Mouse (Mus musculus): Measurements from ENCODE around the gene Cpvl. TPM values are rescaled to one million over a fixed set of nuclear protein-coding genes. Genes with fewer than 3 reads are reported as not detected.

The Cpvl gene
- polyA plus RNA-seq, 1 experiment = 0.26 TPM

GRCm38 (mm10) chr6:53969081-53969480 lies 9.4 kb downstream of the Cpvl start:
- Histone ChIP-seq H3K27ac (ENCODE audit: insufficient read depth, low read length) (no peak overlapping the region), H3K27me3 (ENCODE audit: control insufficient read depth, insufficient read depth, low read length) (no peaks in the 10 kb centered on the region), H3K4me3 (replicated peaks; ENCODE audit: insufficient read depth, low read depth, low read length) (no peak overlapping the region), H3K4me1 (ENCODE audit: control insufficient read depth, insufficient read depth, low read length) (peaks cover 11% of the 10 kb centered on the region)
- WGBS = 57% methylated on average over 10 of the region's 10 CpGs
- peak in 1 of 2 experiments; percentile 20 for DNase-seq
- TF ChIP-seq CTCF (IDR thresholded peaks at IDR 0.05; ENCODE audit: borderline replicate concordance, insufficient read depth, low read depth, low read length) (no peak), POLR2A (IDR thresholded peaks at IDR 0.05; ENCODE audit: borderline replicate concordance, insufficient read depth, low read length) (no peak)

- Histone ChIP-seq H3K27me3 (ENCODE audit: control insufficient read depth, insufficient read depth, low read length) (no peaks in the 10 kb centered on the region), H3K4me3 (replicated peaks; ENCODE audit: insufficient read depth, low read depth, low read length) (no peak overlapping the region), H3K4me1 (ENCODE audit: control insufficient read depth, insufficient read depth, low read length) (peaks cover 11% of the 10 kb centered on the region), H3K27ac (ENCODE audit: insufficient read depth, low read length) (no peak overlapping the region)
- 59% methylated on average over 6 of the region's 6 CpGs for WGBS
- DNase-seq = peak; percentile 52 to 67
- TF ChIP-seq CTCF (IDR thresholded peaks at IDR 0.05; ENCODE audit: borderline replicate concordance, insufficient read depth, low read depth, low read length) (peak; percentile 78), POLR2A (IDR thresholded peaks at IDR 0.05; ENCODE audit: borderline replicate concordance, insufficient read depth, low read length) (no peak)
These were observed 9.9 kb downstream of the Cpvl start for GRCm38 (mm10) chr6:53968550-53968949.

GRCm38 (mm10) chr6:53966595-53966994 lies 11.9 kb downstream of the Cpvl start:
- TF ChIP-seq CTCF (IDR thresholded peaks at IDR 0.05; ENCODE audit: borderline replicate concordance, insufficient read depth, low read depth, low read length) (no peak), POLR2A (IDR thresholded peaks at IDR 0.05; ENCODE audit: borderline replicate concordance, insufficient read depth, low read length) (no peak)

DNA sequence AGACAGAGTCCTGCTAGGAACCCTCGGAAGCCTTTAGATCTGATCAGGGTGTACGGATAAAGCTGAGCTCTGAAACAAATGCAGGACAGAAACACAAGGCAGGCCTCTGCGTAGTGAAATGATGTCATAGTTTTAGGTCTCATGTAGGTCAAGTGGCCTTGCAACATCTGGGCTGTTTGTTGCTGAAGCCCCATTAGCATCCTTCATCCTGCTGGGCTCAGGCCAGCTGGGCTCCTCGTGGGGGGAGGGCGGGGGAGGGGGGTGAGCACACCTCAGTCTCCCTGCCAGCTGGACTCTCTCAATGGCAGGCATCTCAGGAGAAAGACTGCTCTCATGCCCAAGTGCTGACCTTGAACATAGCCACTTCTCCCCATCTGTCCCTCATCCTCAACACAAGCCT lies 12.6 kb downstream of the Cpvl start:
- DNase-seq = no peak
- TF ChIP-seq CTCF (IDR thresholded peaks at IDR 0.05; ENCODE audit: borderline replicate concordance, insufficient read depth, low read depth, low read length) = no peak
- no peak for TF ChIP-seq POLR2A (IDR thresholded peaks at IDR 0.05; ENCODE audit: borderline replicate concordance, insufficient read depth, low read length)
- H3K4me3 ChIP-seq (replicated peaks; ENCODE audit: insufficient read depth, low read depth, low read length) = no peak overlapping the region
- no peak overlapping the region for H3K27ac ChIP-seq (ENCODE audit: insufficient read depth, low read length)
- WGBS = 57% methylated on average over 5 of the region's 5 CpGs
- no peaks in the 10 kb centered on the region for H3K27me3 ChIP-seq (ENCODE audit: control insufficient read depth, insufficient read depth, low read length)
- peaks cover 6% of the 10 kb centered on the region; the same call in 1 of the 2 replicates for H3K4me1 ChIP-seq (ENCODE audit: control insufficient read depth, insufficient read depth, low read length)

More at GRCm38 (mm10) chr6:53966595-53966994, 11.9 kb downstream of the Cpvl start:
- no peak overlapping the region for H3K4me3 ChIP-seq (replicated peaks; ENCODE audit: insufficient read depth, low read depth, low read length)
- peaks cover 6% of the 10 kb centered on the region; the same call in 1 of the 2 replicates for H3K4me1 ChIP-seq (ENCODE audit: control insufficient read depth, insufficient read depth, low read length)
- no peaks in the 10 kb centered on the region for H3K27me3 ChIP-seq (ENCODE audit: control insufficient read depth, insufficient read depth, low read length)
- 71% methylated on average over 5 of the region's 5 CpGs for WGBS
- no peak for DNase-seq
- H3K27ac ChIP-seq (ENCODE audit: insufficient read depth, low read length) = no peak overlapping the region

- Histone ChIP-seq H3K27me3 (ENCODE audit: control insufficient read depth, insufficient read depth, low read length) (no peaks in the 10 kb centered on the region), H3K27ac (ENCODE audit: insufficient read depth, low read length) (no peak overlapping the region), H3K4me3 (replicated peaks; ENCODE audit: insufficient read depth, low read depth, low read length) (no peak overlapping the region), H3K4me1 (ENCODE audit: control insufficient read depth, insufficient read depth, low read length) (peaks cover 2% of the 10 kb centered on the region; the same call in 1 of the 2 replicates)
- DNase-seq = no peak
- WGBS = 89% methylated on average over 5 of the region's 5 CpGs
- TF ChIP-seq POLR2A (IDR thresholded peaks at IDR 0.05; ENCODE audit: borderline replicate concordance, insufficient read depth, low read length) = no peak
These were observed 14.5 kb downstream of the Cpvl start for GRCm38 (mm10) chr6:53963906-53964496.

DNA sequence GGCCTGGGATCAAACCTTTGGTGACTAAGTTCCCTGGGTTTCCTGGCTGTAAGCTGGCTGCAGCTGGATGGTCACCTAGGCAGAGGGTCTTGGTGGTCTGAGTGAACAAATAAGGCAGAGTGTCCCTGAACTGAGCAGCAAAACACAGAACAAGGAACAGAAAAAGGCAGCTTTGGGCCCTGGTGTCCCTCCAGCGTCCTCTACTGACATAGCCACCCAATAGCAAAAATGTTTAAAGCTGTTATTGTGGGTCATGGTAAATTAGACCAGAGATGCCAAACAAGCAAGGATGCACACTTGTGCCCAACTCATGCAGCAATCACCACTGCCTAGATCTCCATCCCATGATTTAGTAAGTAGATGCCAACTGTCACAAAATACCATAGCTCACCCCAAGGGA lies 16.5 kb downstream of the Cpvl start:
- DNase-seq = no peak
- H3K27ac ChIP-seq (ENCODE audit: insufficient read depth, low read length) = no peak overlapping the region
- H3K4me1 ChIP-seq (ENCODE audit: control insufficient read depth, insufficient read depth, low read length) = no peaks in the 10 kb centered on the region
- no peak overlapping the region for H3K4me3 ChIP-seq (replicated peaks; ENCODE audit: insufficient read depth, low read depth, low read length)
- no peaks in the 10 kb centered on the region for H3K27me3 ChIP-seq (ENCODE audit: control insufficient read depth, insufficient read depth, low read length)
- TF ChIP-seq CTCF (IDR thresholded peaks at IDR 0.05; ENCODE audit: borderline replicate concordance, insufficient read depth, low read depth, low read length) (no peak), POLR2A (IDR thresholded peaks at IDR 0.05; ENCODE audit: borderline replicate concordance, insufficient read depth, low read length) (no peak)
- WGBS = 90% methylated on average over 1 of the region's 1 CpGs

- TF ChIP-seq CTCF (IDR thresholded peaks at IDR 0.05; ENCODE audit: borderline replicate concordance, insufficient read depth, low read depth, low read length) (no peak), POLR2A (IDR thresholded peaks at IDR 0.05; ENCODE audit: borderline replicate concordance, insufficient read depth, low read length) (no peak)
These were observed 18.6 kb downstream of the Cpvl start for GRCm38 (mm10) chr6:53959826-53960225.

GRCm38 (mm10) chr6:53958321-53958720 lies 20.1 kb downstream of the Cpvl start:
- no peak for TF ChIP-seq POLR2A (IDR thresholded peaks at IDR 0.05; ENCODE audit: borderline replicate concordance, insufficient read depth, low read length)
- peak; percentile 83 for TF ChIP-seq CTCF (IDR thresholded peaks at IDR 0.05; ENCODE audit: borderline replicate concordance, insufficient read depth, low read depth, low read length)
- H3K27me3 ChIP-seq (ENCODE audit: control insufficient read depth, insufficient read depth, low read length) = no peaks in the 10 kb centered on the region
- no peaks in the 10 kb centered on the region for H3K4me1 ChIP-seq (ENCODE audit: control insufficient read depth, insufficient read depth, low read length)
- peak; percentile 70 to 79 for DNase-seq
- H3K27ac ChIP-seq (ENCODE audit: insufficient read depth, low read length) = no peak overlapping the region
- WGBS = 10% methylated on average over 7 of the region's 7 CpGs
- peak overlapping the region; percentile 13 for H3K4me3 ChIP-seq (replicated peaks; ENCODE audit: insufficient read depth, low read depth, low read length)

More at GRCm38 (mm10) chr6:53959826-53960225, 18.6 kb downstream of the Cpvl start:
- Histone ChIP-seq H3K27ac (ENCODE audit: insufficient read depth, low read length) (no peak overlapping the region), H3K4me3 (replicated peaks; ENCODE audit: insufficient read depth, low read depth, low read length) (no peak overlapping the region), H3K27me3 (ENCODE audit: control insufficient read depth, insufficient read depth, low read length) (no peaks in the 10 kb centered on the region), H3K4me1 (ENCODE audit: control insufficient read depth, insufficient read depth, low read length) (no peaks in the 10 kb centered on the region)
- WGBS = 68% methylated on average over 3 of the region's 3 CpGs
- DNase-seq = no peak
